7 mouse cellular contexts compared by ENCODE assay signal in genomic region chr12:31444131-31444546, GRCm38 (mm10). TPM values are rescaled to one million over a fixed set of nuclear protein-coding genes. Genes with fewer than 3 reads are reported as not detected.
DNase-seq lines count a peak whose midpoint lies in the region; ATAC-seq lines count a peak whose summit lies in the region.

No protein-coding gene starts in this region.

- H3K9me3 ChIP-seq in heart, embryonic 13.5 days, result no peaks in the 10 kb centered on the region
- H3K9me3 ChIP-seq in neural tube, embryonic 11.5 days (ENCODE audit: control insufficient read depth, low read length), result no peaks in the 10 kb centered on the region

- peak overlapping the region; percentile 70 for H3K4me2 ChIP-seq in heart, embryonic 13.5 days
- peak overlapping the region; percentile 37 for H3K4me2 ChIP-seq in neural tube, embryonic 11.5 days (ENCODE audit: low read depth)

- peaks cover 6% of the 10 kb centered on the region; the same call in 1 of the 2 replicates for H3K27me3 ChIP-seq in heart, embryonic 13.5 days (replicated peaks)
- H3K27me3 ChIP-seq in neural tube, embryonic 11.5 days (ENCODE audit: control insufficient read depth, insufficient read depth, low read length), result no peaks in the 10 kb centered on the region

- peak overlapping the region; percentile 42 for H3K4me3 ChIP-seq in heart, embryonic 13.5 days
- peak overlapping the region; percentile 12; the same call in 1 of the 2 replicates for H3K4me3 ChIP-seq in neural tube, embryonic 11.5 days (ENCODE audit: low read depth, low read length)

- ATAC-seq in heart, embryonic 13.5 days (ENCODE audit: extremely low read depth, insufficient number of reproducible peaks, low FRiP score, low TSS enrichment), result no peak; the same call in 1 of the 2 replicates
- peak; percentile 60; the same call in 1 of the 2 replicates for ATAC-seq in neural tube, embryonic 11.5 days (ENCODE audit: insufficient read depth, low FRiP score, low TSS enrichment)

- H3K36me3 ChIP-seq in heart, embryonic 13.5 days, result no peaks in the 10 kb centered on the region
- no peaks in the 10 kb centered on the region for H3K36me3 ChIP-seq in neural tube, embryonic 11.5 days (ENCODE audit: control insufficient read depth, insufficient read depth, low read length)

- H3K27ac ChIP-seq in heart, embryonic 13.5 days (replicated peaks), result no peak overlapping the region
- no peak overlapping the region for H3K27ac ChIP-seq in neural tube, embryonic 11.5 days (ENCODE audit: low read depth, low read length)

- peaks cover 18% of the 10 kb centered on the region for H3K4me1 ChIP-seq in heart, embryonic 13.5 days
- no peaks in the 10 kb centered on the region for H3K4me1 ChIP-seq in neural tube, embryonic 11.5 days (ENCODE audit: control insufficient read depth, insufficient read depth, low read length)

- H3K9ac ChIP-seq in heart, embryonic 13.5 days, result no peak overlapping the region
- H3K9ac ChIP-seq in neural tube, embryonic 11.5 days (ENCODE audit: low read length), result peak overlapping the region; percentile 15; the same call in 1 of the 2 replicates

- 1% methylated on average over 11 of the region's 11 CpGs for WGBS in heart, embryonic 13.5 days
- 3% methylated on average over 11 of the region's 11 CpGs for WGBS in neural tube, embryonic 11.5 days

- DNase-seq in MEL-GATA-1-ER (ENCODE audit: extremely low read depth, low read depth), result peak; percentile 26
- DNase-seq in adrenal gland, postnatal 14 days, result peak; percentile 40
- DNase-seq in liver, result peak; percentile 16
- peak; percentile 63 for DNase-seq in neural tube, embryonic 11.5 days (ENCODE audit: low spot score)
- no peak for DNase-seq in urinary bladder, postnatal 14 days (ENCODE audit: low spot score)
- no peak for DNase-seq in B cell, adult 2 months

RNA-seq across cellular contexts. Expression of gene Slc26a3, which starts 53.5 kb away (rescaled TPM):
- total RNA-seq in adrenal gland, postnatal 14 days (2021), result 0.41 and 0.48 TPM in 2 replicates
- not detected in 2 replicates for polyA plus RNA-seq in heart, embryonic 13.5 days (2015; fragmentation: Nextera tagmentation; extraction: Ambion mirVana)
- polyA plus RNA-seq in neural tube, embryonic 11.5 days (2014; fragmentation: Nextera tagmentation; extraction: Ambion mirVana), result not detected in 2 replicates

RNA-seq across cellular contexts. Expression of gene Cbll1, which starts 55.3 kb away (rescaled TPM):
- total RNA-seq in adrenal gland, postnatal 14 days (2021), result 15.9 and 17.0 TPM in 2 replicates
- 8.4 and 9.3 TPM in 2 replicates for polyA plus RNA-seq in heart, embryonic 13.5 days (2015; fragmentation: Nextera tagmentation; extraction: Ambion mirVana)
- polyA plus RNA-seq in neural tube, embryonic 11.5 days (2014; fragmentation: Nextera tagmentation; extraction: Ambion mirVana), result 27.2 and 27.8 TPM in 2 replicates

Comparison
In these comparisons a context has a peak if more than half of its experiments do, and no peak if none do; other contexts are left out.
1. DNase-seq: peak in MEL-GATA-1-ER (single experiment), adrenal gland, postnatal 14 days (single experiment), liver (single experiment) and neural tube, embryonic 11.5 days (single experiment); none in urinary bladder, postnatal 14 days (single experiment) and B cell, adult 2 months (0 of 2).